ENCODE assay signal across 8 mouse cellular contexts in the genomic region with DNA sequence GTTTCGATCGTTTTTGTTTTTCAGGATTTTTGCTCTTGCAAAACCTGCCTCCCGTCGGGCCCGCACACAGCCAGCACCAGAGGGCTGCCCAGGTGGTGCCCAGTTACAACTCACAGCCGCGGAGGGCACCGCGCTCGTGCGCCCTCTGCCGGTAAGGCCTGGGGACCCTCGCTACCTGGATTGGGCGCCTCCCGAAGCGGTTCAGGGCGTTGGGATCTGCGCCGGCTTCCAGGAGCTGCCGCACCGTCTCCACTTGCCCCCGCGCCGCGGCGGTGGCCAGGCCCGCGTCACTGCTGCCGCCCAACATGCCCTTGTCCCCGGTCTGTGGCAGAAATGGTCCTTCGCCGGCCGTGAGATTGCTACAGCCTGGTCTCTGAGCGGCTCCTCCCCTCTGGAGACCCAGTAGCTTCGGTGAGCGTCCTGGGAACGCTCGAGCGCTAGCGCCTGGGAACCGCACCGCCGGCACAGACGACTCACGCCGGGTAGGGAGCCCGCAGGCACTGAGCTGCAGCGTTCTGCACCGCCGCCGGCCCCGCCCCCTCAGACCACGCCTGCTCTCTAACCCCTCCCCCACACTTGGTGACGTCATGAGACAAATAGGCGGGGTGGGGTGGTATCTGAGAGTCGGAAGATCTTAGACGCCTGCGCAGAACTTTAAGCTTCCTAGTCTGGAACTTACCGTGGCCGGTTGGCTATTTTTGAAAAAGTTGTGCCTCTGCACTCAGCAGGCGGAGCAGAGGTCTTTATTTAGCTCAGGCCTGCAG. TPM values are rescaled to one million over a fixed set of nuclear protein-coding genes. Genes with fewer than 3 reads are reported as not detected.
A peak's percentile ranks its signal among the peaks of the same experiment; 100 is the strongest.
DNase-seq lines count a peak whose midpoint lies in the region; TF ChIP-seq lines count a peak whose summit lies in the region.

A gene (minus strand): TSS at position 549 of the 764 bp plus-strand sequence.

- peak within 1 kb of the TSS; percentile 55; the same call in 1 of the 2 replicates for H3K27ac ChIP-seq in left cerebral cortex, adult 2 months
- H3K27ac ChIP-seq in macrophage = peak within 1 kb of the TSS; percentile 22; the same call in 1 of the 2 replicates

- intact Hi-C loops in gastrocnemius, postnatal 14 days (cut with DNase I; ENCODE audit: low total_unique reads) = no loop called here
- intact Hi-C loops in left cerebral cortex, adult 2 months (cut with DNase I) = no loop called here

- TF ChIP-seq CTCF in left cerebral cortex, adult 2 months (IDR thresholded peaks at IDR 0.05) = peak; percentile 71

- no peaks in the 10 kb centered on the region for H3K79me2 ChIP-seq in macrophage (ENCODE audit: inconsistent target)

- peak; percentile 99 for DNase-seq in adrenal gland, adult 2 months
- DNase-seq in embryo, embryonic 11 days = peak; percentile 92
- DNase-seq in gastrocnemius, postnatal 14 days = peak; percentile 86
- DNase-seq in induced T-regulatory cell, adult 2 months (ENCODE audit: low read depth) = peak; percentile 94
- peak; percentile 60 to 61 for DNase-seq in left cerebral cortex, adult 2 months (ENCODE audit: extremely low spot score in 1 of 2, low spot score in 2 of 2)
- DNase-seq in right cerebral cortex, adult 2 months (ENCODE audit: low spot score in 2 of 2) = peak; percentile 56 to 66
- DNase-seq in urinary bladder, postnatal 10 days (ENCODE audit: low spot score) = peak; percentile 86

- no peaks in the 10 kb centered on the region for H3K36me3 ChIP-seq in macrophage (ENCODE audit: inconsistent target)

- WGBS in macrophage (ENCODE audit: missing documents) = 1% methylated on average over 61 of the region's 61 CpGs

- peak within 1 kb of the TSS; percentile 35 for H3K4me3 ChIP-seq in left cerebral cortex, adult 2 months
- peak within 1 kb of the TSS; percentile 26; the same call in 1 of the 2 replicates for H3K4me3 ChIP-seq in macrophage (ENCODE audit: inconsistent target)

RNA-seq across cellular contexts. Expression of the gene that starts here (rescaled TPM):
- 10 to 100 TPM in 1 of 2 experiments, 1 to 10 TPM in 1; 6.8 to 10.3 TPM for total RNA-seq in adrenal gland, adult 2 months (2021)
- polyA plus RNA-seq in adrenal gland, adult 2 months (2012; rRNA removed) = 13.6 and 20.7 TPM in 2 replicates
- under 1 TPM; 0.16 to 0.35 TPM for total RNA-seq in gastrocnemius, postnatal 14 days (2021)
- total RNA-seq in left cerebral cortex, adult 2 months (2021) = 1 to 10 TPM in 1 of 2 experiments, under 1 TPM in 1; 0.91 to 1.6 TPM
- 1 to 10 TPM in 2 of 26 experiments, under 1 TPM in 3, not detected in 21; 0.50 to 6.3 (median 0.58) TPM for total RNA-seq in macrophage (2018; cell fraction: chromatin; rRNA removed)
- total RNA-seq in macrophage (2018; cell fraction: cytosol; rRNA removed) = 1 to 10 TPM in 3 of 26 experiments, under 1 TPM in 23; 0.14 to 2.7 (median 0.53) TPM
- total RNA-seq in macrophage (2018; cell fraction: nucleus; rRNA removed) = 1 to 10 TPM in 3 of 26 experiments, under 1 TPM in 7, not detected in 16; 0.42 to 2.6 (median 0.56) TPM
- 0.37 to 1.4 TPM (median 0.42 TPM) in 3 replicates for polyA plus RNA-seq in macrophage (2018)

Comparison
In these comparisons a context has a peak if more than half of its experiments do, and no peak if none do; other contexts are left out.
1. Peak in every context shown above with its lines: DNase-seq, H3K4me3 ChIP-seq and H3K27ac ChIP-seq.
2. Peak in DNase-seq in gastrocnemius, postnatal 14 days; RNA of the gene not detected or under 1 TPM.